Mouse (Mus musculus) spleen, adult 2 months (tissue): ENCODE data around the gene Cdk15.

ENCODE experiments used
- CTCF ChIP-seq: fragments of 200-500 bp; IDR thresholded peaks from 2 replicates; pipeline ENCODE4 v1.5.1; 2011; ENCODE audit warnings: mild to moderate bottlenecking, inconsistent platforms; ENCODE audit not compliant: insufficient read depth, insufficient read length, insufficient replicate concordance; ENCODE audit errors: extremely low read depth
- POLR2A ChIP-seq: fragments of 200-500 bp; IDR thresholded peaks from 2 replicates; pipeline ENCODE4 v1.6.1; 2011; ENCODE audit warnings: low read depth, low read length, inconsistent platforms

GRCm38 (mm10) chr1:59352706-59353105, 96.0 kb downstream of the Cdk15 start:
- TF ChIP-seq POLR2A, result no peak
- no peak for TF ChIP-seq CTCF
